Mouse (Mus musculus) bone marrow macrophage, adult 2 months (primary cell): ENCODE results near the gene Larp1.

ENCODE experiments used
- CTCF ChIP-seq: IDR thresholded peaks from 2 replicates; pipeline ENCODE4 v1.5.1; 2012; ENCODE audit warnings: low read depth, mild to moderate bottlenecking, low read length, moderate library complexity
- POLR2A ChIP-seq: IDR thresholded peaks from 2 replicates; pipeline ENCODE4 v1.6.1; 2012; ENCODE audit warnings: mild to moderate bottlenecking, low read depth, low read length, borderline replicate concordance

DNA sequence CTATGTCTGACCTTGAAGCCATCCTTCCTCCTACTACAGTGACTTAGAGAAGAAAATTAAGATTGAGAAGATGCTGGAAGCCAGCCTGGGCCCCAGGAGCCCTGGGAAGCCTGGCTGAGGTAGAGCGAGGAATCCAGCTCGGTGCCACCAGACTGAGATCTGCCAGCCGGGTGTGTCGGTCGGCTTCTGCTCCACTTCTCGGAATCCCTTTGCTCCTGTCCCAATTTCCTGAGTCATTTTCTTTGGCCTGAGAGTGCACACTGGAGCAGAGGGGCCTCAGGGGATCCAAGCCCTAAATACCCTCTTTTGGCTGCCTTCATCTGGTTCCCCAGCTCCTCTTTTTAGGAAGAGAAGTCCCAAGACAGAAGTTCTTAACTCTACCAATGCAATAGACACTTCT, 29.2 kb upstream of the Larp1 start:
- TF ChIP-seq POLR2A, result no peak
- TF ChIP-seq CTCF, result no peak
